8 mouse cellular contexts compared by ENCODE assay signal in genomic region chr13:104863127-104863979, GRCm38 (mm10). TPM values are rescaled to one million over a fixed set of nuclear protein-coding genes. Genes with fewer than 3 reads are reported as not detected.
A peak's percentile ranks its signal among the peaks of the same experiment; 100 is the strongest.
DNase-seq lines count a peak whose midpoint lies in the region; ATAC-seq lines count a peak whose summit lies in the region.

TSS of gene Shisal2b (minus strand) at chr13:104863893.

- H3K4me3 ChIP-seq in forebrain, embryonic 15.5 days, result peak within 1 kb of the TSS; percentile 46
- peak within 1 kb of the TSS; percentile 53 for H3K4me3 ChIP-seq in intestine, embryonic 15.5 days (replicated peaks)

- peak; percentile 14 for DNase-seq in right cerebral cortex, adult 18-20 months
- no peak for DNase-seq in right cerebral cortex, postnatal 36 days (ENCODE audit: low spot score in 2 of 2)
- peak; percentile 16 for DNase-seq in cerebellum, adult 8-10 months
- peak; percentile 21 for DNase-seq in lung, postnatal 10 days
- DNase-seq in retina, embryonic 14.5 days (ENCODE audit: low spot score), result peak; percentile 69

- 4% methylated on average over 38 of the region's 38 CpGs for WGBS in forebrain, embryonic 15.5 days
- 4% methylated on average over 38 of the region's 38 CpGs for whole genome bisulfite sequencing in intestine, embryonic 15.5 days

- H3K27me3 ChIP-seq in forebrain, embryonic 15.5 days, result peaks cover 5% of the 10 kb centered on the region; the same call in 1 of the 2 replicates
- H3K27me3 ChIP-seq in intestine, embryonic 15.5 days (replicated peaks), result no peaks in the 10 kb centered on the region

- peaks cover 10% of the 10 kb centered on the region; the same call in 1 of the 2 replicates for H3K4me1 ChIP-seq in forebrain, embryonic 15.5 days
- H3K4me1 ChIP-seq in intestine, embryonic 15.5 days (replicated peaks), result no peaks in the 10 kb centered on the region; the same call in 1 of the 2 replicates

- peak; percentile 90 for ATAC-seq in forebrain, embryonic 15.5 days (replicated peaks)
- peak; percentile 95 for ATAC-seq in intestine, embryonic 15.5 days
- ATAC-seq in inflammation-experienced regulatory T-cells, adult 6 months, result no peak

- H3K9me3 ChIP-seq in forebrain, embryonic 15.5 days, result no peaks in the 10 kb centered on the region
- H3K9me3 ChIP-seq in intestine, embryonic 15.5 days, result no peaks in the 10 kb centered on the region

- peak within 1 kb of the TSS; percentile 52 for H3K9ac ChIP-seq in forebrain, embryonic 15.5 days (replicated peaks)
- H3K9ac ChIP-seq in intestine, embryonic 15.5 days, result peak within 1 kb of the TSS; percentile 46

- H3K36me3 ChIP-seq in forebrain, embryonic 15.5 days, result no peaks in the 10 kb centered on the region
- H3K36me3 ChIP-seq in intestine, embryonic 15.5 days, result no peaks in the 10 kb centered on the region

- H3K4me2 ChIP-seq in forebrain, embryonic 15.5 days (replicated peaks), result peak within 1 kb of the TSS; percentile 98
- peak within 1 kb of the TSS; percentile 99 for H3K4me2 ChIP-seq in intestine, embryonic 15.5 days (replicated peaks)

- no peak within 1 kb of the TSS for H3K27ac ChIP-seq in forebrain, embryonic 15.5 days (replicated peaks)
- no peak within 1 kb of the TSS for H3K27ac ChIP-seq in intestine, embryonic 15.5 days

RNA-seq across cellular contexts. Expression of gene Shisal2b, which starts in this region (rescaled TPM):
- polyA plus RNA-seq in forebrain, embryonic 15.5 days (2015; fragmentation: Nextera tagmentation; extraction: Ambion mirVana), result 0.36 and 0.55 TPM in 2 replicates
- 0.25 and 0.39 TPM in 2 replicates for polyA plus RNA-seq in intestine, embryonic 15.5 days (2015; fragmentation: Nextera tagmentation; extraction: Ambion mirVana)
- 1 to 10 TPM in 1 of 3 experiments, not detected in 2; 1.6 TPM for polyA plus RNA-seq in inflammation-experienced regulatory T-cells, adult 6 months (2017; shearing (Covaris generic))

Comparison
In these comparisons a context has a peak if more than half of its experiments do, and no peak if none do; other contexts are left out.
1. DNase-seq: peak in right cerebral cortex, adult 18-20 months (single experiment), cerebellum, adult 8-10 months (single experiment), lung, postnatal 10 days (single experiment) and retina, embryonic 14.5 days (single experiment); none in right cerebral cortex, postnatal 36 days (0 of 2).
2. Peak in ATAC-seq, H3K4me3 ChIP-seq, H3K9ac ChIP-seq and H3K4me2 ChIP-seq in forebrain, embryonic 15.5 days; RNA of the gene not detected or under 1 TPM.
3. Peak in ATAC-seq, H3K4me3 ChIP-seq, H3K9ac ChIP-seq and H3K4me2 ChIP-seq in intestine, embryonic 15.5 days; RNA of the gene not detected or under 1 TPM.